Mouse (Mus musculus): Measurements from ENCODE around the gene Pitx3. TPM values are rescaled to one million over a fixed set of nuclear protein-coding genes. Genes with fewer than 3 reads are reported as not detected.

Gene Pitx3
- total and polyA plus RNA-seq, 3 experiments: not detected

Other genes with a start within 250 kb of the Pitx3 start
- 10 to 100 TPM; 15.5 to 17.3 TPM for gene Armh3, start 149.8 kb downstream of the Pitx3 start, total RNA-seq (2021)
- gene Armh3, start 149.8 kb downstream of the Pitx3 start, polyA plus RNA-seq (2012; rRNA removed): 6.1 and 8.5 TPM in 2 replicates
- gene Hps6, start 144.8 kb downstream of the Pitx3 start, total RNA-seq (2021): 10 to 100 TPM; 11.2 to 15.4 TPM
- gene Hps6, start 144.8 kb downstream of the Pitx3 start, polyA plus RNA-seq (2012; rRNA removed): 16.7 and 19.7 TPM in 2 replicates
- 10 to 100 TPM; 22.5 to 36.4 TPM for gene Pprc1, start 103.4 kb downstream of the Pitx3 start, total RNA-seq (2021)
- gene Pprc1, start 103.4 kb downstream of the Pitx3 start, polyA plus RNA-seq (2012; rRNA removed): 16.0 and 19.1 TPM in 2 replicates
- gene Ldb1, start 103.1 kb downstream of the Pitx3 start, total RNA-seq (2021): 10 to 100 TPM; 58.2 to 67.1 TPM
- gene Ldb1, start 103.1 kb downstream of the Pitx3 start, polyA plus RNA-seq (2012; rRNA removed): 99.3 and 117 TPM in 2 replicates
- 10 to 100 TPM; 44.6 to 72.2 TPM for gene Nolc1, start 72.5 kb downstream of the Pitx3 start, total RNA-seq (2021)
- 4.3 and 5.8 TPM in 2 replicates for gene Nolc1, start 72.5 kb downstream of the Pitx3 start, polyA plus RNA-seq (2012; rRNA removed)
- gene Elovl3, start 16.4 kb downstream of the Pitx3 start, total RNA-seq (2021): 10 to 100 TPM; 54.7 to 59.4 TPM
- gene Elovl3, start 16.4 kb downstream of the Pitx3 start, polyA plus RNA-seq (2012; rRNA removed): 2.6 and 4.8 TPM in 2 replicates
- 10 to 100 TPM; 68.8 to 72.5 TPM for gene Gbf1, start 4.2 kb upstream of the Pitx3 start, total RNA-seq (2021)
- 158 and 177 TPM in 2 replicates for gene Gbf1, start 4.2 kb upstream of the Pitx3 start, polyA plus RNA-seq (2012; rRNA removed)
- gene Nfkb2, start 156.0 kb upstream of the Pitx3 start, total RNA-seq (2021): 10 to 100 TPM; 34.9 to 44.3 TPM
- gene Nfkb2, start 156.0 kb upstream of the Pitx3 start, polyA plus RNA-seq (2012; rRNA removed): 65.7 and 80.9 TPM in 2 replicates
- 1 to 10 TPM; 7.3 to 7.9 TPM for gene Psd, start 178.8 kb upstream of the Pitx3 start, total RNA-seq (2021)
- 13.7 and 18.1 TPM in 2 replicates for gene Psd, start 178.8 kb upstream of the Pitx3 start, polyA plus RNA-seq (2012; rRNA removed)
- gene Fbxl15, start 179.9 kb upstream of the Pitx3 start, total RNA-seq (2021): 10 to 100 TPM in 1 of 2 experiments, 1 to 10 TPM in 1; 6.7 to 12.1 TPM
- gene Fbxl15, start 179.9 kb upstream of the Pitx3 start, polyA plus RNA-seq (2012; rRNA removed): 41.6 and 60.3 TPM in 2 replicates
- gene Cuedc2, start 190.4 kb upstream of the Pitx3 start, total RNA-seq (2021): 10 to 100 TPM; 72.2 to 87.7 TPM
- gene Cuedc2, start 190.4 kb upstream of the Pitx3 start, polyA plus RNA-seq (2012; rRNA removed): 41.3 and 42.5 TPM in 2 replicates
- 1 to 10 TPM; 7.3 to 9.6 TPM for gene Mfsd13a, start 192.8 kb upstream of the Pitx3 start, total RNA-seq (2021)
- gene Mfsd13a, start 192.8 kb upstream of the Pitx3 start, polyA plus RNA-seq (2012; rRNA removed): 43.2 and 63.5 TPM in 2 replicates
- 1 to 10 TPM in 1 of 2 experiments, under 1 TPM in 1; 0.90 to 1.6 TPM for gene 2310034G01Rik, start 202.0 kb upstream of the Pitx3 start, total RNA-seq (2021)
- 1.7 and 2.8 TPM in 2 replicates for gene 2310034G01Rik, start 202.0 kb upstream of the Pitx3 start, polyA plus RNA-seq (2012; rRNA removed)
- gene Actr1a, start 247.4 kb upstream of the Pitx3 start, total RNA-seq (2021): 100 to 1,000 TPM; 108 to 115 TPM
- 85.2 and 87.2 TPM in 2 replicates for gene Actr1a, start 247.4 kb upstream of the Pitx3 start, polyA plus RNA-seq (2012; rRNA removed)
- gene Sufu, start 248.6 kb upstream of the Pitx3 start, total RNA-seq (2021): 10 to 100 TPM; 17.4 to 24.6 TPM
- 24.5 and 27.7 TPM in 2 replicates for gene Sufu, start 248.6 kb upstream of the Pitx3 start, polyA plus RNA-seq (2012; rRNA removed)